Mouse (Mus musculus): ENCODE data around the gene 4930452B06Rik.

The 4930452B06Rik gene

GRCm38 (mm10) chr14:8460226-8461129 lies 205.6 kb downstream of the 4930452B06Rik start:
- peak; percentile 63 for DNase-seq (ENCODE audit: extremely low spot score, low spot score)

GRCm38 (mm10) chr14:8459759-8460158 lies 206.3 kb downstream of the 4930452B06Rik start:
- no peak for DNase-seq (ENCODE audit: extremely low spot score, low spot score)

GRCm38 (mm10) chr14:8451117-8451516 lies 214.9 kb downstream of the 4930452B06Rik start:
- no peak for DNase-seq (ENCODE audit: extremely low spot score, low spot score)

GRCm38 (mm10) chr14:8450342-8450741 lies 215.7 kb downstream of the 4930452B06Rik start:
- DNase-seq (ENCODE audit: extremely low spot score, low spot score), result no peak

- DNase-seq (ENCODE audit: extremely low spot score, low spot score), result no peak
These were observed 216.7 kb downstream of the 4930452B06Rik start for GRCm38 (mm10) chr14:8449299-8449698.

GRCm38 (mm10) chr14:8447352-8447751 lies 218.7 kb downstream of the 4930452B06Rik start:
- no peak for DNase-seq (ENCODE audit: extremely low spot score, low spot score)

GRCm38 (mm10) chr14:8444363-8444762 lies 221.7 kb downstream of the 4930452B06Rik start:
- no peak for DNase-seq (ENCODE audit: extremely low spot score, low spot score)

GRCm38 (mm10) chr14:8442691-8443090 lies 223.3 kb downstream of the 4930452B06Rik start:
- no peak for DNase-seq (ENCODE audit: extremely low spot score, low spot score)

- DNase-seq (ENCODE audit: extremely low spot score, low spot score), result no peak
These were observed 224.4 kb downstream of the 4930452B06Rik start for GRCm38 (mm10) chr14:8441623-8442022.

- no peak for DNase-seq (ENCODE audit: extremely low spot score, low spot score)
These were observed 235.3 kb downstream of the 4930452B06Rik start for GRCm38 (mm10) chr14:8430611-8431230.

- DNase-seq (ENCODE audit: extremely low spot score, low spot score), result no peak
These were observed 236.3 kb downstream of the 4930452B06Rik start for GRCm38 (mm10) chr14:8429767-8430166.

- DNase-seq (ENCODE audit: extremely low spot score, low spot score), result no peak
These were observed 243.2 kb downstream of the 4930452B06Rik start for GRCm38 (mm10) chr14:8422833-8423232.

- DNase-seq (ENCODE audit: extremely low spot score, low spot score), result peak; percentile 19
These were observed 244.7 kb downstream of the 4930452B06Rik start for GRCm38 (mm10) chr14:8421199-8421787.

- no peak for DNase-seq (ENCODE audit: extremely low spot score, low spot score)
These were observed 247.4 kb downstream of the 4930452B06Rik start for GRCm38 (mm10) chr14:8418610-8419009.

- no peak for DNase-seq (ENCODE audit: extremely low spot score, low spot score)
These were observed 260.1 kb downstream of the 4930452B06Rik start for GRCm38 (mm10) chr14:8405946-8406345.

- no peak for DNase-seq (ENCODE audit: extremely low spot score, low spot score)
These were observed 262.7 kb downstream of the 4930452B06Rik start for GRCm38 (mm10) chr14:8403310-8403709.

GRCm38 (mm10) chr14:8398507-8398906 lies 267.5 kb downstream of the 4930452B06Rik start:
- DNase-seq (ENCODE audit: extremely low spot score, low spot score), result no peak

- DNase-seq (ENCODE audit: extremely low spot score, low spot score), result no peak
These were observed 270.3 kb downstream of the 4930452B06Rik start for GRCm38 (mm10) chr14:8395690-8396287.

- DNase-seq (ENCODE audit: extremely low spot score, low spot score), result no peak
These were observed 273.7 kb downstream of the 4930452B06Rik start for GRCm38 (mm10) chr14:8392181-8392825.
